Mouse (Mus musculus): ENCODE measurements around the gene Nrn1.

DNA sequence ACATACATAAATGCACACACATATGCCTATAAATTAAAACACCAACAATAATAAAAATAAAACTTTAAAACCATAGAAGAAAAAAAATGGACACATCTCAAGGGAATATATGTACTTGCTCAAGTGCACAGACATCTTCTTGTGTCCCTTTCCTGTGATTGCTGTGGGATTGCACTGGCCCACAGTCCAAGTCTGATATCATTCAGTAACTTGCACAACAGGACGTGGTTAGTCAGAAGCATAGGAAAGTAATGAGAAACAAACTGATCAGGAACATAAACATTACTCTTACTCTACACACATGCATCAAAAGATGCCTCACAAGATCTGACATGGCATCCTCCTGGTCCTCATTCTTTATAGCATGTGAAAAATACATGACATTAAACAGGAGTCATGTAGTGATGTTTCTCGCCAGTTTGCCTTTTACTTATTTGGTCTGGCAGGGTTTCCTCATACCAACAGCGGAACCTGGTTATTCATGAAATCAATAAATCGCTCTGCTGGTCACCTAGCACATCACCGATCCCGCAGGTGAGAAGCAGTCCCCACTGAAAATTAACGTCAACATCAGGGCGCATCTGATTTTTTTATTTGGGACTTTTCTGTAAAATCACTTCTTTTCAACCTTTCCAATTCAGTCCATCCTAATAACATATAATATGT lies 54.1 kb downstream of the Nrn1 start:
- no peak for TF ChIP-seq EP300 (IDR thresholded peaks at IDR 0.05; ENCODE audit: low read depth)
- TF ChIP-seq CTCF (IDR thresholded peaks at IDR 0.05; ENCODE audit: low read depth), result no peak

Measured in liver, postnatal 0 days (tissue).